Mouse (Mus musculus): Measurements from ENCODE around the gene Ms4a1. TPM values are rescaled to one million over a fixed set of nuclear protein-coding genes. Genes with fewer than 3 reads are reported as not detected.
"Not testable (repeated sequence)": the region's sequence is repeated elsewhere in the genome, so short reads cannot be mapped to it uniquely, and the experiment has no call there.

The Ms4a1 gene
- polyA plus RNA-seq, 1 experiment from 2014 or later, result not detected

DNA sequence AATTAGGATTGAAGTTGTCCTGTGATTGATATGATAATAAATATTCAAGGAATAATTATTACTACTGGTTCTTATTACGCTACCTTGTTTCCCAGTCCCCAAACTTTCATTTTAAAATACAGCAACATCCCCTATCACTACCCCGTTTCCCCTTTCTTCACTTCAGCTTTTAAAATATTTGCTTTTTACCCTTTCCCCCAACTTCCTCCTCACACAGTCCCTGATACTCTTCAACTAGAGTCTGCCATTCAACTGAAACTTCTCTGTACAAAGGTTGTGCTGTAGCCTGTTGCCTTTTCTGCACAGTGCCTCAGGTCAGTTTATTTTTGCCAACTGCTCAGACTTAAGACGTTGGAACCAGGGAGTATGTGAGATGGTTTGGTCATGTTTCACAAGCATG is 2.5 kb downstream of the Ms4a1 start:
- no peak for ATAC-seq (replicated peaks)
- 91% methylated on average over 3 of the region's 3 CpGs for WGBS
- H3K27me3 ChIP-seq, result no peaks in the 10 kb centered on the region
- H3K4me3 ChIP-seq, result no peak overlapping the region
- no peak overlapping the region for H3K4me2 ChIP-seq (replicated peaks)
- no peaks in the 10 kb centered on the region for H3K9me3 ChIP-seq
- H3K27ac ChIP-seq (replicated peaks), result no peak overlapping the region
- H3K4me1 ChIP-seq, result no peaks in the 10 kb centered on the region
- H3K9ac ChIP-seq (replicated peaks), result no peak overlapping the region
- no peaks in the 10 kb centered on the region for H3K36me3 ChIP-seq

DNA sequence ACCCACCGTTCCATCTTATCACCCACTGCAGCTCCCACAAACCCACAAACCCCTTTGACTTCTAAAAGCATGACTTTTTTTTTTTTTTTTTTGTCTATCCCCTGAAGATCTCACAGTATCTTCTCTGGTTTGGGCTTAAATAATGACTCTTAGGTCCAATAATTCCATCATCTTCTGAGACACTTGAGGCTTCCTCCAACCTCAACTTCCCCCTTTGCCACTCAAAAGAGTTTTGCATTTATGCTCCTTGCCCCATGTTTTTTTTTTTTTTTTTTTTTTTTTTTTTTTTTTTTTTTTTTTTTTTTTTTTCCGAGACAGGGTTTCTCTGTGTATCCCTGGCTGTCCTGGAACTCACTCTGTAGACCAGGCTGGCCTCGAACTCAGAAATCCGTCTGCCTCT is 3.1 kb downstream of the Ms4a1 start:
- H3K4me3 ChIP-seq; H3K9ac ChIP-seq (replicated peaks); H3K9me3 ChIP-seq; H3K27ac ChIP-seq (replicated peaks); H3K36me3 ChIP-seq; H3K27me3 ChIP-seq; ATAC-seq (replicated peaks); H3K4me1 ChIP-seq; H3K4me2 ChIP-seq (replicated peaks): not testable (repeated sequence)
- WGBS, result 82% methylated on average over 4 of the region's 4 CpGs

DNA sequence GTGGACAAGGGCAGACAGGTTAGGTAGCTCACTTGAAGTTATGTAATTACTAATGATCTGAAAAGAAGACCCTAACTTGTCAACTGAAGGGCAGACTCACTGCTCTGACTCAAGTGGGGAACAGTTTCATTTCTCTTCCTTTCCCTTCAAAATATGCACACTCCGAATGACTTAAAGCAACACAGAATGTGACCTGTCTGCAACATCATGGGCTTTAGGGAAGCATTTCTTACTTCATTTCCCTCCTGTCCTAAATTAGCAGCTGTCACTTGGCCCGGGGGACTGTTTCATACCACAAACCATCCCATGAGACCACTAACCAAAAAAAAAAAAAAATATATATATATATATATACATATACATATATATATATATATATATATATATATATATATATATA is 4.5 kb downstream of the Ms4a1 start:
- Histone ChIP-seq H3K36me3 (no peaks in the 10 kb centered on the region), H3K27me3 (no peaks in the 10 kb centered on the region), H3K4me3 (no peak overlapping the region), H3K9me3 (no peaks in the 10 kb centered on the region), H3K4me1 (no peaks in the 10 kb centered on the region), H3K4me2 (replicated peaks) (no peak overlapping the region), H3K27ac (replicated peaks) (no peak overlapping the region), H3K9ac (replicated peaks) (no peak overlapping the region)
- no peak for ATAC-seq (replicated peaks)
- whole genome bisulfite sequencing, result 96% methylated on average over 2 of the region's 2 CpGs

DNA sequence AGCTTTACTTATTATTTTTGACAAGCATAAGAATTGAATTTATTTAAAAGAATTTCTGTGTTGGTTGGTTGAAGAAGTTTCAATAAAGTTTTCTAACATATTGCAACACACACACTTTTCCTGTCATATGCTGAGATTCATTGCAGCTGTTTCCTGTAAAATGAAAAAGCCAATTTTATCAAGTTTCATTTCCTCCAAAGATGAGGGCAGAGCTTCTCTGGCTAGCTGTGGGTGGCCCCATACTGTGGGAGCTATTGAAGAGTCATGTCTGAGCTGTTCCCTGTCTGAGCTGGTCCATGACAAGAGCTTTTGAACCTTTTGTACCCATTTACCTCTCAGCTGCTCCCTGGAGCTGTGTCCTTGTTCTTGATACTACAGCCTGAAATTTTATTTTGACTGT is 21.8 kb downstream of the Ms4a1 start:
- no peak for ATAC-seq (replicated peaks)
- Histone ChIP-seq H3K9ac (replicated peaks) (no peak overlapping the region), H3K36me3 (no peaks in the 10 kb centered on the region)

DNA sequence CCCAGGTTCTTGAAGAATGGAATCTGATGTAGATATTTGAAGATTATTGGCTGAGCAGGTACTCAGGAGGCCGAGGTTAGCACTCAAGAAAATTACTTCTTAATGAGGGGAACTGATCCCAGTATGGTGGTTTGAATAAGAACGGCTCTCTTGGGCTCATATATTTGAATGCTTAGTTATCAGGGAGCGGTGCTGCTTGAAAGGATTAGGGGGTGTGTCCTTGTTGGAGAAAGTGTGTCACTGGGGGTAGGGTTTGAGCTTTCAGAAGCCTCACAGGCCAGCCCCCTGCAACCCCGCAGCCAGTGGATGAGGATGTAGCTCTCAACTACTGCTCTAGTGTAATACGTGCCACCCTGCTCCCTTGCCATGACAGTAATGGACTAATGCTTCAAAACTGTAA is 23.5 kb downstream of the Ms4a1 start:
- Histone ChIP-seq H3K9ac (replicated peaks) (no peak overlapping the region), H3K4me1 (no peaks in the 10 kb centered on the region), H3K36me3 (no peaks in the 10 kb centered on the region), H3K9me3 (no peaks in the 10 kb centered on the region), H3K4me2 (replicated peaks) (no peak overlapping the region), H3K27me3 (no peaks in the 10 kb centered on the region), H3K27ac (replicated peaks) (no peak overlapping the region), H3K4me3 (no peak overlapping the region)
- ATAC-seq (replicated peaks), result no peak
- 52% methylated on average over 5 of the region's 5 CpGs for WGBS

More for the DNA sequence above, 21.8 kb downstream of the Ms4a1 start:
- no peaks in the 10 kb centered on the region for H3K9me3 ChIP-seq
- H3K27me3 ChIP-seq, result no peaks in the 10 kb centered on the region
- H3K4me2 ChIP-seq (replicated peaks), result no peak overlapping the region
- no peak overlapping the region for H3K4me3 ChIP-seq
- no peak overlapping the region for H3K27ac ChIP-seq (replicated peaks)
- no peaks in the 10 kb centered on the region for H3K4me1 ChIP-seq

DNA sequence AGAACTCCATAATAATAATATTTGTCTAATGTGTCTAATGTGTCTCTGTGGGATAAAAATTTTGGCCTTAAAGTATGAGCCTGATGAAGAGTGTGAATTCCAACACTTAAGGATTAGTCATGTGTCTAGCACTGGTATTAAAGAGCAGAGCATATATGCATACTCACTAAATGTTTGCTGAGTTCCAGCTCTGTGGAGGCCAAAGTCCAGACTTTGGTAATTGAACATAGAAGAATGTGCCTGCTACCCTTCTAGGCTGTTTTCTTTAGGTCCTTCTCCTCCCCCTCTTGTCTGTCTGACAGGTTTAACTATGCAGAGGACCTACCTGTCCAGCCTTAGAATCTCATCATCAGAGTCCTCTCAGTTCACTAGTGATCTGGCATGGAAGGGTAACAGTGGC is 30.2 kb downstream of the Ms4a1 start:
- Histone ChIP-seq H3K9ac (replicated peaks) (no peak overlapping the region), H3K36me3 (no peaks in the 10 kb centered on the region), H3K4me3 (no peak overlapping the region), H3K4me1 (no peaks in the 10 kb centered on the region), H3K4me2 (replicated peaks) (no peak overlapping the region), H3K9me3 (no peaks in the 10 kb centered on the region), H3K27me3 (no peaks in the 10 kb centered on the region), H3K27ac (replicated peaks) (no peak overlapping the region)
- ATAC-seq (replicated peaks), result no peak

DNA sequence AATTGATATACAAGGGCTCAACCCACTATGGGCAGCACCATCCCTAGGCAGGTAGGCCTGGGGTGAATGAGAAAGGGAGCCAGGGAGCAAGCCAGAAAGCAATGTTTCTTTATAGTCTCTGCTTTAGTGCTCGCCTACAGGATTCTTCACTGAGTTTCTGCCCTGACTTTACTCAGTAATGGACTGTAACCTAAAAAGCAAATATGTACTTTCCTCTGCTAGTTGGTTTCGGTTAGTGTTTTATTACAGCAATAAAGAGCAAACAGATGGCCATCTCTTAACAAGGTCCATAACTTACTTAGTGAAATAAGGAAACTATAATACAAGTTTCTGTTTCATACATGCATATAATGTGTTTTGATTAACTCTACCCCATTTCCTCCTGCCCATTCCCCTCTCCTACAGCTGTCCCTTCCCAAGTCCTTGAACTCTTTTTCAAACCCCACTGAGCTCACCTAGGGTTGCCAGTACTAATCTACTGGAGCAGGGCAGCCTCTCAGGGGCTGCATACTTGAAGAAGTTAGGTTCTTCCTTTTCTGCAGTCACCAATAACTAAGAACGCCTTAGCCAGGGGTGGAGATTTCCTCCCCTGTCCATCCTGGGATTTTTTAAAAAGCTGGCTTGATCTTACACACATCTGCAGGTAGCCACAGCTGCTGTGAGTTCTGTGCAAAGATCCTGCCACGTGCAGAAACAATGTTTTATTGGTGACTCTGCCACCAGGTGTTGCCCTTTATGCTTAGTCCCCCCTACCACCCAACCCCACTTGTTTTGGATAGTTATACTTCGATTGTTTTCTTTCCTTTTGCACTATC is 30.9 kb downstream of the Ms4a1 start:
- ATAC-seq (replicated peaks), result no peak
- no peaks in the 10 kb centered on the region for H3K36me3 ChIP-seq
- no peak overlapping the region for H3K4me3 ChIP-seq
- no peak overlapping the region for H3K4me2 ChIP-seq (replicated peaks)
- H3K4me1 ChIP-seq, result no peaks in the 10 kb centered on the region
- H3K9ac ChIP-seq (replicated peaks), result no peak overlapping the region
- no peaks in the 10 kb centered on the region for H3K27me3 ChIP-seq
- H3K9me3 ChIP-seq, result no peaks in the 10 kb centered on the region
- 71% methylated on average over 5 of the region's 5 CpGs for WGBS
- no peak overlapping the region for H3K27ac ChIP-seq (replicated peaks)

DNA sequence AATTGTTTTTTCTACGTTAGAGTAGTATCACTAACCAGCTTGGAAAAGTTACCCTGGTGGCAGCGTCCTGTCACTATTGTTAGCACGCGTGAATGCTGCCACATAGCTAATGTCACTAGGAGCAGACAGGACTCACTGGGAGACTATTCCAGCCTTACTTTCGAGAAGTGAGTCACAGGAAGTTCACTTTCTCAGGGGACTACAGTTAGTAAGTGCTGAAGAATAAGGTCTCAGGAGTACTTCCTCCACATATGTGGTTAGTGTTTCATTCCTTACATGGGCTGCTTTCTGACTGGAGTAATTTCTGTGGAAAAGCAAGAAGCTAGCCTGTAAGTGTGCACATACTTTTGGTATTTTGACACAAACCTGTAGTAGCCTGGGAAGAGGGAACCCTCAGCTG is 31.8 kb downstream of the Ms4a1 start:
- no peaks in the 10 kb centered on the region for H3K27me3 ChIP-seq
- H3K27ac ChIP-seq (replicated peaks), result no peak overlapping the region
- no peak overlapping the region for H3K9ac ChIP-seq (replicated peaks)
- no peak overlapping the region for H3K4me3 ChIP-seq
- 83% methylated on average over 5 of the region's 5 CpGs for WGBS
- H3K4me2 ChIP-seq (replicated peaks), result no peak overlapping the region
- no peaks in the 10 kb centered on the region for H3K4me1 ChIP-seq
- ATAC-seq (replicated peaks), result no peak
- H3K36me3 ChIP-seq, result no peaks in the 10 kb centered on the region
- no peaks in the 10 kb centered on the region for H3K9me3 ChIP-seq

DNA sequence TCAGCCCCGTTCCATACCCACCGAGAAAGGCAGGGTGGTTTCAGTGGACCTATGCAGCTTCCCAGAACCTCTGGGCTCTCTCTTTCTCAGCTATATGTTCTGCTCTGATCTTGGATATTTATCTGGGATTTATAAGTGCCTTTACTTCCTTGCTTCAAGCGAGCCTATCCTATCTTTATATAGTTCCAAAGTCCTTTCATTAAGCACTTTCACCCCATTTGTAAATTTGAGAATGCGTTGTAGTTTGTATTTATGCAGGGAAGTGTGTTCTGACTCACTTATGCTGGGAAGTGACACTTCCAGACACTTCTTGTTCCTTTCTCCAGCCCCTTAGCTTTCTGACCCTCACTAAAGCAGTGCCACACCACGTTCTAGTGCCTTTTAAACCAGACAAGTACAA is 33.7 kb downstream of the Ms4a1 start, which contains the start of gene Ms4a12:
Ms4a12 (minus strand) TSS at position 101 of the 400 bp plus-strand sequence.
- Histone ChIP-seq H3K36me3 (no peaks in the 10 kb centered on the region), H3K4me1 (no peaks in the 10 kb centered on the region), H3K27me3 (no peaks in the 10 kb centered on the region), H3K9ac (replicated peaks) (no peak within 1 kb of the TSS), H3K27ac (replicated peaks) (no peak within 1 kb of the TSS), H3K4me2 (replicated peaks) (no peak within 1 kb of the TSS), H3K9me3 (no peaks in the 10 kb centered on the region), H3K4me3 (no peak within 1 kb of the TSS)
- WGBS, result 82% methylated on average over 5 of the region's 5 CpGs
- ATAC-seq (replicated peaks), result no peak

Other genes with a start within 250 kb of the Ms4a1 start
- gene Ms4a18, start 248.2 kb downstream of the Ms4a1 start, polyA plus RNA-seq (2015; fragmentation: Nextera tagmentation; extraction: Ambion mirVana), result not detected in 2 replicates
- not detected in 2 replicates for gene Ms4a8a, start 185.1 kb downstream of the Ms4a1 start, polyA plus RNA-seq (2015; fragmentation: Nextera tagmentation; extraction: Ambion mirVana)
- not detected in 2 replicates for gene 1700017D01Rik, start 135.4 kb downstream of the Ms4a1 start, polyA plus RNA-seq (2015; fragmentation: Nextera tagmentation; extraction: Ambion mirVana)
- not detected in 2 replicates for gene 1700025F22Rik, start 100.9 kb downstream of the Ms4a1 start, polyA plus RNA-seq (2015; fragmentation: Nextera tagmentation; extraction: Ambion mirVana)
- not detected in 2 replicates for gene Ms4a13, start 69.5 kb downstream of the Ms4a1 start, polyA plus RNA-seq (2015; fragmentation: Nextera tagmentation; extraction: Ambion mirVana)
- gene Ms4a12, start 33.8 kb downstream of the Ms4a1 start, polyA plus RNA-seq (2015; fragmentation: Nextera tagmentation; extraction: Ambion mirVana), result not detected in 2 replicates
- gene Ms4a5, start 17.6 kb upstream of the Ms4a1 start, polyA plus RNA-seq (2015; fragmentation: Nextera tagmentation; extraction: Ambion mirVana), result not detected in 2 replicates
- gene Ms4a14, start 48.2 kb upstream of the Ms4a1 start, polyA plus RNA-seq (2015; fragmentation: Nextera tagmentation; extraction: Ambion mirVana), result 0.05 TPM in 1 of 2 replicates, not detected in the other
- 2.2 TPM in 2 replicates for gene Ms4a7, start 69.9 kb upstream of the Ms4a1 start, polyA plus RNA-seq (2015; fragmentation: Nextera tagmentation; extraction: Ambion mirVana)
- 1.0 and 1.7 TPM in 2 replicates for gene Ms4a4a, start 109.3 kb upstream of the Ms4a1 start, polyA plus RNA-seq (2015; fragmentation: Nextera tagmentation; extraction: Ambion mirVana)
- 0.19 and 0.53 TPM in 2 replicates for gene Ms4a4c, start 138.5 kb upstream of the Ms4a1 start, polyA plus RNA-seq (2015; fragmentation: Nextera tagmentation; extraction: Ambion mirVana)
- not detected in 2 replicates for gene Ms4a4b, start 177.3 kb upstream of the Ms4a1 start, polyA plus RNA-seq (2015; fragmentation: Nextera tagmentation; extraction: Ambion mirVana)
- 1.3 and 1.7 TPM in 2 replicates for gene Ms4a6c, start 203.1 kb upstream of the Ms4a1 start, polyA plus RNA-seq (2015; fragmentation: Nextera tagmentation; extraction: Ambion mirVana)
- gene Gm8369, start 219.7 kb upstream of the Ms4a1 start, polyA plus RNA-seq (2015; fragmentation: Nextera tagmentation; extraction: Ambion mirVana), result not detected in 2 replicates

Measured in forebrain, embryonic 15.5 days (tissue).